Mouse (Mus musculus): ENCODE data around the gene Rps19. TPM values are rescaled to one million over a fixed set of nuclear protein-coding genes. Genes with fewer than 3 reads are reported as not detected.

Rps19 gene
- total RNA-seq, 2 experiments from 2014 or later, result 979 to 4,961 TPM

- ATAC-seq (replicated peaks; ENCODE audit: low FRiP score, low TSS enrichment, poor library complexity, severe bottlenecking), result no peak
Measured at GRCm38 (mm10) chr7:24897959-24898358, 13.8 kb downstream of the Rps19 start.

GRCm38 (mm10) chr7:24901114-24901513 lies 16.9 kb downstream of the Rps19 start:
- no peak for ATAC-seq (replicated peaks; ENCODE audit: low FRiP score, low TSS enrichment, poor library complexity, severe bottlenecking)

GRCm38 (mm10) chr7:24901842-24902241 lies 17.7 kb downstream of the Rps19 start:
- ATAC-seq (replicated peaks; ENCODE audit: low FRiP score, low TSS enrichment, poor library complexity, severe bottlenecking), result no peak

GRCm38 (mm10) chr7:24902264-24902629 lies 18.1 kb downstream of the Rps19 start:
- ATAC-seq (replicated peaks; ENCODE audit: low FRiP score, low TSS enrichment, poor library complexity, severe bottlenecking), result no peak

GRCm38 (mm10) chr7:24902630-24903443 lies 18.7 kb downstream of the Rps19 start, which contains the start of gene Arhgef1:
Gene Arhgef1 (plus strand): TSS chr7:24902912.
- 0 out of 2 replicates have a peak, but pooled peaks have one; percentile 24 for ATAC-seq (replicated peaks; ENCODE audit: low FRiP score, low TSS enrichment, poor library complexity, severe bottlenecking)

- ATAC-seq (replicated peaks; ENCODE audit: low FRiP score, low TSS enrichment, poor library complexity, severe bottlenecking), result no peak
Measured at GRCm38 (mm10) chr7:24903444-24903825, 19.3 kb downstream of the Rps19 start.

GRCm38 (mm10) chr7:24904070-24904483 lies 19.9 kb downstream of the Rps19 start:
- ATAC-seq (replicated peaks; ENCODE audit: low FRiP score, low TSS enrichment, poor library complexity, severe bottlenecking), result peak; percentile 86

GRCm38 (mm10) chr7:24904936-24905335 lies 20.8 kb downstream of the Rps19 start:
- ATAC-seq (replicated peaks; ENCODE audit: low FRiP score, low TSS enrichment, poor library complexity, severe bottlenecking), result peak; percentile 41

- no peak for ATAC-seq (replicated peaks; ENCODE audit: low FRiP score, low TSS enrichment, poor library complexity, severe bottlenecking)
Measured at GRCm38 (mm10) chr7:24906551-24906950, 22.4 kb downstream of the Rps19 start.

GRCm38 (mm10) chr7:24907211-24907748 lies 23.1 kb downstream of the Rps19 start:
- no peak for ATAC-seq (replicated peaks; ENCODE audit: low FRiP score, low TSS enrichment, poor library complexity, severe bottlenecking)

GRCm38 (mm10) chr7:24912480-24912879 lies 28.3 kb downstream of the Rps19 start:
- no peak for ATAC-seq (replicated peaks; ENCODE audit: low FRiP score, low TSS enrichment, poor library complexity, severe bottlenecking)

GRCm38 (mm10) chr7:24918763-24919323 lies 34.7 kb downstream of the Rps19 start:
- ATAC-seq (replicated peaks; ENCODE audit: low FRiP score, low TSS enrichment, poor library complexity, severe bottlenecking), result no peak

- ATAC-seq (replicated peaks; ENCODE audit: low FRiP score, low TSS enrichment, poor library complexity, severe bottlenecking), result no peak
Measured at GRCm38 (mm10) chr7:24919728-24920127, 35.6 kb downstream of the Rps19 start.

- ATAC-seq (replicated peaks; ENCODE audit: low FRiP score, low TSS enrichment, poor library complexity, severe bottlenecking), result no peak
Measured at GRCm38 (mm10) chr7:24930475-24930874, 46.3 kb downstream of the Rps19 start.

GRCm38 (mm10) chr7:24931651-24932050 lies 47.5 kb downstream of the Rps19 start:
- no peak for ATAC-seq (replicated peaks; ENCODE audit: low FRiP score, low TSS enrichment, poor library complexity, severe bottlenecking)

Other genes with a start within 250 kb of the Rps19 start
- gene Lypd3, start 247.8 kb upstream of the Rps19 start, total RNA-seq (2014; fragmentation: Nextera tagmentation), result not detected in 2 replicates
- gene Lypd3, start 247.8 kb upstream of the Rps19 start, total RNA-seq (2017), result not detected in 2 replicates
- not detected in 2 replicates for gene Tex101, start 207.7 kb upstream of the Rps19 start, total RNA-seq (2014; fragmentation: Nextera tagmentation)
- not detected in 2 replicates for gene Tex101, start 207.7 kb upstream of the Rps19 start, total RNA-seq (2017)
- not detected in 2 replicates for gene BC049730, start 175.1 kb upstream of the Rps19 start, total RNA-seq (2014; fragmentation: Nextera tagmentation)
- not detected in 2 replicates for gene BC049730, start 175.1 kb upstream of the Rps19 start, total RNA-seq (2017)
- not detected in 2 replicates for gene Gm4763, start 157.5 kb upstream of the Rps19 start, total RNA-seq (2014; fragmentation: Nextera tagmentation)
- not detected in 2 replicates for gene Gm4763, start 157.5 kb upstream of the Rps19 start, total RNA-seq (2017)
- gene Cd177, start 124.1 kb upstream of the Rps19 start, total RNA-seq (2014; fragmentation: Nextera tagmentation), result 3.2 TPM in 1 of 2 replicates, not detected in the other
- 1.8 and 2.6 TPM in 2 replicates for gene Cd177, start 124.1 kb upstream of the Rps19 start, total RNA-seq (2017)
- not detected in 2 replicates for gene Ceacam10, start 107.2 kb upstream of the Rps19 start, total RNA-seq (2014; fragmentation: Nextera tagmentation)
- 6.4 TPM in 1 of 2 replicates, not detected in the other for gene Ceacam10, start 107.2 kb upstream of the Rps19 start, total RNA-seq (2017)
- gene Gm9844, start 22.2 kb upstream of the Rps19 start, total RNA-seq (2014; fragmentation: Nextera tagmentation), result 0.96 and 1.0 TPM in 2 replicates
- gene Gm9844, start 22.2 kb upstream of the Rps19 start, total RNA-seq (2017), result 5.2 and 13.0 TPM in 2 replicates
- gene Lypd4, start 14.4 kb upstream of the Rps19 start, total RNA-seq (2014; fragmentation: Nextera tagmentation), result not detected in 2 replicates
- gene Lypd4, start 14.4 kb upstream of the Rps19 start, total RNA-seq (2017), result not detected in 2 replicates
- gene Dmrtc2, start 14.3 kb upstream of the Rps19 start, total RNA-seq (2014; fragmentation: Nextera tagmentation), result not detected in 2 replicates
- not detected in 2 replicates for gene Dmrtc2, start 14.3 kb upstream of the Rps19 start, total RNA-seq (2017)
- 1.5 and 29.5 TPM in 2 replicates for gene Cd79a, start 13.0 kb downstream of the Rps19 start, total RNA-seq (2014; fragmentation: Nextera tagmentation)
- gene Cd79a, start 13.0 kb downstream of the Rps19 start, total RNA-seq (2017), result 4.4 TPM in 1 of 2 replicates, not detected in the other
- gene Arhgef1, start 18.5 kb downstream of the Rps19 start, total RNA-seq (2014; fragmentation: Nextera tagmentation), result 104 and 120 TPM in 2 replicates
- gene Arhgef1, start 18.5 kb downstream of the Rps19 start, total RNA-seq (2017), result 21.9 and 32.8 TPM in 2 replicates
- gene Gm4881, start 60.1 kb downstream of the Rps19 start, total RNA-seq (2014; fragmentation: Nextera tagmentation), result not detected in 2 replicates
- not detected in 2 replicates for gene Gm4881, start 60.1 kb downstream of the Rps19 start, total RNA-seq (2017)
- gene Rabac1, start 88.4 kb downstream of the Rps19 start, total RNA-seq (2014; fragmentation: Nextera tagmentation), result 128 and 146 TPM in 2 replicates
- 38.0 and 103 TPM in 2 replicates for gene Rabac1, start 88.4 kb downstream of the Rps19 start, total RNA-seq (2017)
- not detected in 2 replicates for gene Atp1a3, start 121.6 kb downstream of the Rps19 start, total RNA-seq (2014; fragmentation: Nextera tagmentation)
- gene Atp1a3, start 121.6 kb downstream of the Rps19 start, total RNA-seq (2017), result 0.75 TPM in 1 of 2 replicates, not detected in the other
- gene Grik5, start 188.0 kb downstream of the Rps19 start, total RNA-seq (2014; fragmentation: Nextera tagmentation), result 20.9 and 31.7 TPM in 2 replicates
- gene Grik5, start 188.0 kb downstream of the Rps19 start, total RNA-seq (2017), result 0.23 and 6.4 TPM in 2 replicates
- 12.0 and 18.6 TPM in 2 replicates for gene Zfp574, start 188.2 kb downstream of the Rps19 start, total RNA-seq (2014; fragmentation: Nextera tagmentation)
- gene Zfp574, start 188.2 kb downstream of the Rps19 start, total RNA-seq (2017), result 3.7 and 6.9 TPM in 2 replicates

Data from megakaryocyte-erythroid progenitor cell, adult 5-6 weeks (primary cell).